Mouse (Mus musculus): ENCODE results near the gene Qrich2.

- TF ChIP-seq CTCF (IDR thresholded peaks at IDR 0.05; ENCODE audit: low read depth) (no peak), EP300 (IDR thresholded peaks at IDR 0.05; ENCODE audit: low read depth) (no peak)
These were observed 53.8 kb downstream of the Qrich2 start for GRCm38 (mm10) chr11:116412028-116412827.
